Comparison of ENCODE assay signal across 11 mouse cellular contexts in the genomic region with DNA sequence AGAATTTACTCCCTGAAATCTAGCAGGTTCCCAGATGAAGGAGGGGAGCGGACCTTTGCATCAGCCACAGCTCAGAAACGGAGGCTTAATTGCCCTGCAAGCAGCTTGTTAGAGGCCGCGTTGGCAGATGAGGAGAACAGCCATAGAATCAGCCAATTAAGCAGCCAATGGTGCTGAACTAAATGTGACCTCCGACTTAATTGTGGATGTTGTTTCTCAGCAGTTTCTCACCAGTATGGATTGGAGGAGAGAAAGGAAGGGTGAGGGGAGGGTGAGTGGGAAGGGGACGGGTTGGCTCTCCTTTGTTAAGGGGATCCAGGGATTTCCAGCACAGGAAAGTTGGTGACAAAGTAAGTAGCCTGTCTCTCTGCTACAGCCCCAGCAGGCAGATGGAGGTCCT.
DNase-seq lines count a peak whose midpoint lies in the region; ATAC-seq lines count a peak whose summit lies in the region.
"Had no signal": no experiment of that assay in that cellular context is flagged by ENCODE, and none has a peak within 500 bp of the region (broad histone marks: within the 10 kb centered on the region; RNA-seq: fewer than 3 reads in every experiment).

No protein-coding gene starts in this region.

- H3K4me3 ChIP-seq in forebrain, embryonic 14.5 days (ENCODE audit: low read depth, low read length) = no peak overlapping the region
- no peak overlapping the region for H3K4me3 ChIP-seq in kidney, embryonic 16.5 days (ENCODE audit: low read length)
- H3K4me3 ChIP-seq in neural tube, embryonic 13.5 days = no peak overlapping the region
- H3K4me3 ChIP-seq: limb, embryonic 15.5 days had no signal

- H3K9ac ChIP-seq in forebrain, embryonic 14.5 days (ENCODE audit: low read length) = peak overlapping the region; percentile 30; the same call in 1 of the 2 replicates
- 0 out of 2 replicates have a peak overlapping the region, but pooled peaks have one; percentile 7 for H3K9ac ChIP-seq in kidney, embryonic 16.5 days (replicated peaks; ENCODE audit: low read length)
- H3K9ac ChIP-seq in neural tube, embryonic 13.5 days = no peak overlapping the region
- H3K9ac ChIP-seq: limb, embryonic 15.5 days had no signal

- WGBS in forebrain, embryonic 14.5 days = 3% methylated on average over 6 of the region's 6 CpGs
- WGBS in kidney, embryonic 16.5 days = 19% methylated on average over 6 of the region's 6 CpGs
- 11% methylated on average over 6 of the region's 6 CpGs for WGBS in neural tube, embryonic 13.5 days

- H3K27ac ChIP-seq in forebrain, embryonic 14.5 days (ENCODE audit: low read depth, low read length) = peak overlapping the region; percentile 89
- H3K27ac ChIP-seq in kidney, embryonic 16.5 days (ENCODE audit: low read length) = peak overlapping the region; percentile 72
- H3K27ac ChIP-seq in neural tube, embryonic 13.5 days (replicated peaks) = peak overlapping the region; percentile 59
- H3K27ac ChIP-seq: limb, embryonic 15.5 days had no signal

- H3K36me3 ChIP-seq in forebrain, embryonic 14.5 days (ENCODE audit: control insufficient read depth, insufficient read depth, low read length) = no peaks in the 10 kb centered on the region
- H3K36me3 ChIP-seq in kidney, embryonic 16.5 days (ENCODE audit: insufficient read depth, low read length) = no peaks in the 10 kb centered on the region
- no peaks in the 10 kb centered on the region for H3K36me3 ChIP-seq in neural tube, embryonic 13.5 days
- H3K36me3 ChIP-seq: limb, embryonic 15.5 days had no signal

- ATAC-seq in forebrain, embryonic 14.5 days = peak; percentile 95
- ATAC-seq in kidney, embryonic 16.5 days (ENCODE audit: low FRiP score, low TSS enrichment) = peak; percentile 81
- peak; percentile 72 for ATAC-seq in neural tube, embryonic 13.5 days (ENCODE audit: low read depth)
- ATAC-seq: inflammation-experienced regulatory T-cells, adult 6 months had no signal

- DNase-seq in embryo, embryonic 9.5 days (ENCODE audit: extremely low spot score) = peak; percentile 54
- DNase-seq in forebrain, embryonic 14.5 days (ENCODE audit: low spot score) = peak; percentile 91
- no peak for DNase-seq in heart, adult 11 months
- no peak for DNase-seq in c-Kit-positive CD71-positive TER-119-positive erythroid progenitor cells, embryonic 14.5 days (ENCODE audit: low spot score)
- DNase-seq in gastrocnemius, postnatal 4 days (ENCODE audit: low spot score in 2 of 2) = no peak
- DNase-seq: adrenal gland, postnatal 14 days; thymus, postnatal 25 days had no signal

- H3K27me3 ChIP-seq in forebrain, embryonic 14.5 days (replicated peaks; ENCODE audit: control insufficient read depth, insufficient read depth, low read length) = no peaks in the 10 kb centered on the region
- H3K27me3 ChIP-seq in kidney, embryonic 16.5 days (ENCODE audit: insufficient read depth, low read length) = no peaks in the 10 kb centered on the region
- H3K27me3 ChIP-seq in neural tube, embryonic 13.5 days = no peaks in the 10 kb centered on the region
- H3K27me3 ChIP-seq: limb, embryonic 15.5 days had no signal

- no peaks in the 10 kb centered on the region for H3K9me3 ChIP-seq in forebrain, embryonic 14.5 days (replicated peaks; ENCODE audit: control insufficient read depth, low read length)
- H3K9me3 ChIP-seq in kidney, embryonic 16.5 days (ENCODE audit: low read length) = no peaks in the 10 kb centered on the region; the same call in 1 of the 2 replicates
- H3K9me3 ChIP-seq in neural tube, embryonic 13.5 days = no peaks in the 10 kb centered on the region
- H3K9me3 ChIP-seq: limb, embryonic 15.5 days had no signal

- peaks cover 15% of the 10 kb centered on the region for H3K4me1 ChIP-seq in forebrain, embryonic 14.5 days (ENCODE audit: control insufficient read depth, insufficient read depth, low read length)
- peaks cover 36% of the 10 kb centered on the region for H3K4me1 ChIP-seq in kidney, embryonic 16.5 days (ENCODE audit: insufficient read depth, low read length)
- H3K4me1 ChIP-seq in neural tube, embryonic 13.5 days (replicated peaks) = peaks cover 23% of the 10 kb centered on the region

- H3K4me2 ChIP-seq in forebrain, embryonic 14.5 days (ENCODE audit: low read length) = 0 out of 2 replicates have a peak overlapping the region, but pooled peaks have one; percentile 1
- no peak overlapping the region for H3K4me2 ChIP-seq in kidney, embryonic 16.5 days (replicated peaks; ENCODE audit: low read depth, low read length)
- H3K4me2 ChIP-seq in neural tube, embryonic 13.5 days = no peak overlapping the region
- H3K4me2 ChIP-seq: limb, embryonic 15.5 days had no signal

Comparison
In these comparisons a context has a peak if more than half of its experiments do, and no peak if none do; other contexts are left out.
1. DNase-seq: peak in embryo, embryonic 9.5 days (single experiment) and forebrain, embryonic 14.5 days (single experiment); none in heart, adult 11 months (single experiment), c-Kit-positive CD71-positive TER-119-positive erythroid progenitor cells, embryonic 14.5 days (single experiment) and gastrocnemius, postnatal 4 days (0 of 2).
2. Peak in every context shown above with its lines, with median percentiles within 50 percentile points of each other: ATAC-seq and H3K27ac ChIP-seq.